Mouse (Mus musculus) CD4-positive, CD25-positive, alpha-beta regulatory T cell, adult 2 months (primary cell): ENCODE results near the gene Mchr1.

ENCODE experiments used
- DNase-seq: peaks from one replicate; pipeline ENCODE4 v3.0.0-alpha.2; 2012; ENCODE audit warnings: low read depth, low spot score

Mchr1 gene

GRCm38 (mm10) chr15:81226796-81227195 is 8.5 kb upstream of the Mchr1 start:
- DNase-seq = no peak

- DNase-seq = no peak
Observed at GRCm38 (mm10) chr15:81227275-81227674, 8.0 kb upstream of the Mchr1 start.

GRCm38 (mm10) chr15:81228258-81228657 is 7.0 kb upstream of the Mchr1 start:
- no peak for DNase-seq

GRCm38 (mm10) chr15:81229791-81230190 is 5.5 kb upstream of the Mchr1 start:
- DNase-seq = no peak

GRCm38 (mm10) chr15:81231325-81231724 is 4.0 kb upstream of the Mchr1 start:
- no peak for DNase-seq

- DNase-seq = no peak
Observed at GRCm38 (mm10) chr15:81236062-81236461, 763 bp downstream of the Mchr1 start.

- DNase-seq = peak; percentile 16
Observed at GRCm38 (mm10) chr15:81237471-81237870, 2.2 kb downstream of the Mchr1 start.

- peak; percentile 75 for DNase-seq
Observed at GRCm38 (mm10) chr15:81239261-81239660, 4.0 kb downstream of the Mchr1 start.

- no peak for DNase-seq
Observed at GRCm38 (mm10) chr15:81239794-81240343, 4.6 kb downstream of the Mchr1 start.

GRCm38 (mm10) chr15:81246890-81247289 is 11.6 kb downstream of the Mchr1 start:
- DNase-seq = no peak

GRCm38 (mm10) chr15:81247583-81248340 is 12.5 kb downstream of the Mchr1 start:
- DNase-seq = no peak

GRCm38 (mm10) chr15:81248341-81248679 is 13.0 kb downstream of the Mchr1 start:
- DNase-seq = no peak

- no peak for DNase-seq
Observed at GRCm38 (mm10) chr15:81248951-81249579, 13.8 kb downstream of the Mchr1 start.

- no peak for DNase-seq
Observed at GRCm38 (mm10) chr15:81252626-81253174, 17.4 kb downstream of the Mchr1 start.

GRCm38 (mm10) chr15:81253585-81253984 is 18.3 kb downstream of the Mchr1 start:
- DNase-seq = peak; percentile 53

- DNase-seq = peak; percentile 78
Observed at GRCm38 (mm10) chr15:81254113-81254640, 18.9 kb downstream of the Mchr1 start.

- peak; percentile 47 for DNase-seq
Observed at GRCm38 (mm10) chr15:81255063-81255462, 19.8 kb downstream of the Mchr1 start.

GRCm38 (mm10) chr15:81258296-81258695 is 23.0 kb downstream of the Mchr1 start:
- no peak for DNase-seq

GRCm38 (mm10) chr15:81259304-81259703 is 24.0 kb downstream of the Mchr1 start:
- no peak for DNase-seq

- DNase-seq = no peak
Observed at GRCm38 (mm10) chr15:81260208-81260607, 24.9 kb downstream of the Mchr1 start.

- DNase-seq = no peak
Observed at GRCm38 (mm10) chr15:81264392-81265095, 29.2 kb downstream of the Mchr1 start.

GRCm38 (mm10) chr15:81267416-81267815 is 32.1 kb downstream of the Mchr1 start:
- DNase-seq = no peak
